Comparison of ENCODE assay signal across 16 mouse cellular contexts in genomic region chr7:116857141-116857540, GRCm38 (mm10).
DNase-seq lines count a peak whose midpoint lies in the region; ATAC-seq lines count a peak whose summit lies in the region.
"Had no signal": no experiment of that assay in that cellular context is flagged by ENCODE, and none has a peak within 500 bp of the region (broad histone marks: within the 10 kb centered on the region; RNA-seq: fewer than 3 reads in every experiment).

No protein-coding gene starts in this region.

- no peak for ATAC-seq in kidney, embryonic 16.5 days (ENCODE audit: low FRiP score, low TSS enrichment)
- ATAC-seq: hindbrain, postnatal 0 days; midbrain, embryonic 16.5 days had no signal

- H3K9ac ChIP-seq in kidney, embryonic 16.5 days (replicated peaks; ENCODE audit: low read length), result no peak overlapping the region
- H3K9ac ChIP-seq: limb, embryonic 13.5 days; liver, embryonic 14.5 days had no signal

- H3K4me3 ChIP-seq in kidney, embryonic 16.5 days (ENCODE audit: low read length), result no peak overlapping the region
- H3K4me3 ChIP-seq: limb, embryonic 13.5 days had no signal

- 27% methylated on average over 5 of the region's 5 CpGs for WGBS in kidney, embryonic 16.5 days

- H3K27me3 ChIP-seq in kidney, embryonic 16.5 days (ENCODE audit: insufficient read depth, low read length), result no peaks in the 10 kb centered on the region
- H3K27me3 ChIP-seq: limb, embryonic 13.5 days had no signal

- no peaks in the 10 kb centered on the region for H3K36me3 ChIP-seq in kidney, embryonic 16.5 days (ENCODE audit: insufficient read depth, low read length)
- H3K36me3 ChIP-seq: limb, embryonic 13.5 days had no signal

- peaks cover 6% of the 10 kb centered on the region; the same call in 1 of the 2 replicates for H3K4me1 ChIP-seq in kidney, embryonic 16.5 days (ENCODE audit: insufficient read depth, low read length)

- peaks cover 4% of the 10 kb centered on the region; the same call in 1 of the 2 replicates for H3K9me3 ChIP-seq in kidney, embryonic 16.5 days (ENCODE audit: low read length)
- H3K9me3 ChIP-seq: limb, embryonic 13.5 days had no signal

- H3K4me2 ChIP-seq in kidney, embryonic 16.5 days (replicated peaks; ENCODE audit: low read depth, low read length), result no peak overlapping the region
- H3K4me2 ChIP-seq: limb, embryonic 13.5 days had no signal

- no peak for DNase-seq in kidney, postnatal 10 days
- peak; percentile 48 to 67 for DNase-seq in frontal cortex, adult 2 months (ENCODE audit: extremely low spot score in 1 of 2, low spot score in 1 of 2)
- peak; percentile 3 to 81 for DNase-seq in left cerebral cortex, adult 8-10 months (ENCODE audit: low spot score in 2 of 2)
- DNase-seq in right cerebral cortex, postnatal 14 days, result peak; percentile 10
- no peak for DNase-seq in adrenal gland, adult 8-10 months
- DNase-seq in adrenal gland, adult 18-20 months (ENCODE audit: low spot score in 2 of 2), result no peak
- DNase-seq: adrenal gland, postnatal 25 days; cerebellum, postnatal 10 days; heart, adult 18-20 months; kidney, adult 2 months; thymus, postnatal 36 days had no signal

- H3K27ac ChIP-seq in kidney, embryonic 16.5 days (ENCODE audit: low read length), result peak overlapping the region; percentile 9; the same call in 1 of the 2 replicates
- H3K27ac ChIP-seq: hindbrain, postnatal 0 days; limb, embryonic 13.5 days; liver, embryonic 14.5 days had no signal

Comparison
In these comparisons a context has a peak if more than half of its experiments do, and no peak if none do; other contexts are left out.
1. DNase-seq: peak in frontal cortex, adult 2 months (2 of 2), left cerebral cortex, adult 8-10 months (2 of 2) and right cerebral cortex, postnatal 14 days (single experiment); none in kidney, postnatal 10 days (single experiment), adrenal gland, adult 8-10 months (single experiment) and adrenal gland, adult 18-20 months (0 of 2).